Mouse (Mus musculus) neural tube, embryonic 13.5 days (tissue): ENCODE measurements around the gene Irf3. TPM values are rescaled to one million over a fixed set of nuclear protein-coding genes. Genes with fewer than 3 reads are reported as not detected.

ENCODE experiments used
- ATAC-seq: fragments of 200-750 bp; cut with Nextera tagmentation; 2 replicates; pipeline ENCODE4 v1.8.0; 2017; ENCODE audit warnings: low read depth, mild to moderate bottlenecking, moderate TSS enrichment, moderate library complexity
- H3K27ac ChIP-seq: fragments of 300-500 bp; sonication (generic); replicated peaks from 2 replicates; pipeline ENCODE4 v1.5.1; 2015; ENCODE audit warnings: moderate library complexity, mild to moderate bottlenecking, inconsistent platforms
- H3K27me3 ChIP-seq: fragments of 300-500 bp; sonication (generic); 2 replicates; pipeline ENCODE4 v1.6.1; 2015; ENCODE audit warnings: mild to moderate bottlenecking, inconsistent platforms
- H3K36me3 ChIP-seq: fragments of 300-500 bp; sonication (generic); 2 replicates; pipeline ENCODE4 v1.6.1; 2015; ENCODE audit warnings: mild to moderate bottlenecking, inconsistent platforms
- H3K4me1 ChIP-seq: fragments of 300-500 bp; sonication (generic); replicated peaks from 2 replicates; pipeline ENCODE4 v1.6.1; 2015; ENCODE audit warnings: inconsistent platforms
- H3K4me2 ChIP-seq: fragments of 300-500 bp; sonication (generic); 2 replicates; pipeline ENCODE4 v1.6.1; 2015; ENCODE audit warnings: inconsistent platforms, mild to moderate bottlenecking, moderate library complexity
- H3K4me3 ChIP-seq: fragments of 300-500 bp; sonication (generic); 2 replicates; pipeline ENCODE4 v1.5.1; 2015; ENCODE audit warnings: mild to moderate bottlenecking, inconsistent platforms
- H3K9ac ChIP-seq: fragments of 300-500 bp; sonication (generic); 2 replicates; pipeline ENCODE4 v1.6.1; 2015; ENCODE audit warnings: moderate library complexity, mild to moderate bottlenecking, inconsistent platforms
- H3K9me3 ChIP-seq: fragments of 300-500 bp; sonication (generic); 2 replicates; pipeline ENCODE4 v1.6.1; 2016; ENCODE audit warnings: inconsistent platforms
- WGBS: fragments of 180-500 bp; shearing (Covaris S2); methylation state at CpG from one replicate; pipeline ENCODE4 v1.1.7; 2015; 5-methylcytosine and 5-hydroxymethylcytosine counted together
- polyA plus RNA-seq: library from polyadenylated mRNA; unstranded; fragments of >200 nt; fragmentation: Nextera tagmentation; extraction: Ambion mirVana; gene quantifications from 2 replicates; pipeline ENCODE4 v1.2.1, GENCODE M21; 2015

The Irf3 gene
- polyA plus RNA-seq, 1 experiment from 2014 or later: 67.3 TPM

DNA sequence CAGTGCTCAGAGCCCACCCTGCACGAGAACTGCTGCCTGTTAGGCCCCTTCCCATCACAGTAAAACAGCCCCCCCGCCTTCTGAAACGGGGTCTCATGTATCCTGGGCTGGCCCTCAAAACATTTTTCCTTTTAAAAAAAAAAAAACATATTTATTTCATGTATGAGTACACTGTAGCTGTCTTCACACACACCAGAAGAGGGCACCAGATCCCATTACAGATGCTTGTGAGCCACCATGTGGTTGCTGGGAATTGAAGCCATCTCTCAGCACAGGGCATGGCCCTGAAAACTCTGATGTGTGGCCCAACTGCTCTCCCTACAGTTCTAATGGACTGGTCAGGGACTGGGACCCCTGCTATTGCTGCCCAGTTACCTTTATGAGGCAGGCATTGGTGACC lies 19.1 kb upstream of the Irf3 start:
- Histone ChIP-seq H3K4me3 (no peak overlapping the region), H3K9me3 (no peaks in the 10 kb centered on the region), H3K36me3 (peaks cover 70% of the 10 kb centered on the region), H3K27ac (no peak overlapping the region), H3K27me3 (no peaks in the 10 kb centered on the region), H3K9ac (no peak overlapping the region), H3K4me1 (peaks cover 18% of the 10 kb centered on the region), H3K4me2 (no peak overlapping the region)
- WGBS: 93% methylated on average over 3 of the region's 3 CpGs
- no peak for ATAC-seq

DNA sequence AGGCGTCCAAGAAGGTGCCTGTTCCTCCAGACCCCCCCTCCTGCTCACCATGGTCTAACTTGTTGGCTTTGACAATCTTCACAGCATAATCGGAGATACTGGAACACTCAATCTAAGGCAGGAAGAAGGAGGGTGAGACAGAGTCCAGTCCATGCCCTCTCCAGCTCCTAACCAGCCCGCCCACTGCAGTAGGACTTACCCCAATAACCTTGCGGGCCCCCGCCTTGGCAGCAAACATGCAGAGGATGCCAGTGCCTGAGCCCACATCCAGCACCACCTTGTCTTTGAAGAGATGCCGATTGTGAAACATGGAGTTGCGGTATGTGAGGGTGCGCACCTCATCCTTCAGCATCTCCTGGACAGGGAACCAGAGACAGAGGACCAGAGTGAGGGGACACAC lies 15.9 kb upstream of the Irf3 start:
- H3K9me3 ChIP-seq: no peaks in the 10 kb centered on the region
- peaks cover 25% of the 10 kb centered on the region for H3K4me1 ChIP-seq
- no peak overlapping the region for H3K4me3 ChIP-seq
- no peak overlapping the region for H3K4me2 ChIP-seq
- ATAC-seq: no peak
- no peaks in the 10 kb centered on the region for H3K27me3 ChIP-seq
- no peak overlapping the region for H3K27ac ChIP-seq
- no peak overlapping the region for H3K9ac ChIP-seq
- H3K36me3 ChIP-seq: peaks cover 68% of the 10 kb centered on the region
- WGBS: 95% methylated on average over 8 of the region's 8 CpGs

DNA sequence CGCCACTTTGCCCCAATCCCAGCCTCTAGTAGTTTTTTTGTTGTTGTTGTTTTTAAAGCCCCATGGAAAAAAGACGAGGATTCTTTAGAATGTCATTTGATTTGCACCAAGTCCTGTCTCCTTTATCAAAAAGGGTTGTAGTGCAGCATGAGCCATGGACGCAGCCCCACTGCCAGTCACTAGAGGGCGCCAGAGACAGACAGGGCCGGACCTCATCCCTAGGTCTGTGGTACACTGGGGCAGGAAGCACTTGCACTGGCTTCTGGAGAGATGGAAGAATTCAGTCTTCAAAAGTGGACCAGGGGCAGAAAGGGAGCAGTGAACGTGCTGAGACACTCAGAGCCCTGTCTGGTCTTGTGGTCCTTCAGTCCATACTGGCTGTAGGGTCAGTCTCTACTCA lies 14.4 kb upstream of the Irf3 start:
- Histone ChIP-seq H3K4me3 (0 out of 2 replicates have a peak overlapping the region, but pooled peaks have one; percentile 95), H3K4me2 (no peak overlapping the region)

DNA sequence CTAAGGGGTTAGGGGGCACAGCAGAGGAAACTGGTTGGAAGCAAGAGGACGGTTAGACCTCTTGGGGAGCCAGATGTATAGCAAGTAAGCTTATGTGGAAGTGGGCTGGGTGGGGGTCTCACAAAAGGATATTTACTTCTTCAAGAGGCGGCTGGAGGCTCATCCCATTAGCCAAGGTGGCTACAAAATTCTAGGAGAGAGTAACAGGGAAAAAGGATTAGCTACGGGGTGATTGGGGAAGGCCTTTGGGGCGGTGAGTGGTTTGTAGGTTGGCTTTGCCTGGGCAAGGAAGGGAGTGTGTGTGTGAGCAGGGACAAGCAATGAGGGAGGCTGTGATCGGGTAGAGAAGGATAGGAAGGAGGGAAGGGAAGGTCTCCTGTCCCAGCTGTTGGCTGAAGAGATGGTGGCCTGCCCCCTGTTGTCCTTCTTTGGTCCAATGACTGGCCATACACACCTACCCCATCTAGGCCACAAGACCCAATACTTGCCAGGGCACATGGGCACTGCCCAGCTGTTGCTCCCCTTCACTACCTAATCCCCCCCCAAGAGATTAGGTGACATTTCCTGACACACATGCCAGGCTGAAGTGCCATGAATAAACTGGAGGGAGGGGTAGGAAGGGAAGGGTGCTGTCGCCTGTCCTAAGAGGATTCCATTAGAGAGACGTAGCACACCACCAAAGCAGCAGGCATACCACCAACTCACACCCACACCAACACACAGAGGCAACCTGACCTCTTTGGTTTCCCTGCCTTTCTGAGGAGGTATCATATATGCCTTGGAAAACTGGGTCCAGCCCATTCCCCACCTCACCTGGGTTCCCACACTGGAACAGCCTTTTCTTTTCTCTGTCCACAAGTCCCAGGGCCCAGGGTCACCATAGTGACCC lies 13.3 kb upstream of the Irf3 start:
- Histone ChIP-seq H3K9me3 (no peaks in the 10 kb centered on the region), H3K4me1 (peaks cover 41% of the 10 kb centered on the region), H3K4me2 (peak overlapping the region; percentile 70), H3K27ac (peak overlapping the region; percentile 96), H3K27me3 (no peaks in the 10 kb centered on the region), H3K36me3 (peaks cover 41% of the 10 kb centered on the region), H3K4me3 (peak overlapping the region; percentile 95), H3K9ac (peak overlapping the region; percentile 55)
- 80% methylated on average over 7 of the region's 7 CpGs for WGBS
- no peak for ATAC-seq

More for the DNA sequence above, 14.4 kb upstream of the Irf3 start:
- Histone ChIP-seq H3K9me3 (no peaks in the 10 kb centered on the region), H3K27me3 (no peaks in the 10 kb centered on the region), H3K9ac (no peak overlapping the region), H3K4me1 (peaks cover 31% of the 10 kb centered on the region), H3K36me3 (peaks cover 52% of the 10 kb centered on the region), H3K27ac (no peak overlapping the region)
- ATAC-seq: no peak
- 35% methylated on average over 6 of the region's 6 CpGs for WGBS

DNA sequence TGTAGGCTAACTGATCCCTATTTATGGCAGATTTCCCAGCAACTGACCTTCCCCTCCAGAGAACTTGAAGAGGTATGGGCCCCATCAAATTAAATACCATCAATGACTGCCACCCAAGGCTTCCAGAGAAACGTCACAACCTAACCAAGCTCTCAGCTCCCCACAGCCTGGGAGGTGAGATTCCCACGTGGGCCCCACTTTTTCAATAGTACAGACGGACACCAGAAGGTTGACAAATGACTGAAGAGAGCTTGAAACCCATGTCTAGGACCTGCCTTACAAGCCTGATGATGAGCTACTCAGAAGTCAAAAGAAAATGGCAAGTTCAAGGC lies 12.6 kb upstream of the Irf3 start:
- H3K4me3 ChIP-seq: peak overlapping the region; percentile 95
- 44% methylated on average over 3 of the region's 3 CpGs for WGBS
- peaks cover 44% of the 10 kb centered on the region for H3K4me1 ChIP-seq
- no peak for ATAC-seq
- H3K4me2 ChIP-seq: peak overlapping the region; percentile 70
- no peaks in the 10 kb centered on the region for H3K27me3 ChIP-seq
- peaks cover 35% of the 10 kb centered on the region for H3K36me3 ChIP-seq
- H3K9ac ChIP-seq: peak overlapping the region; percentile 55
- peak overlapping the region; percentile 96; the same call in 1 of the 2 replicates for H3K27ac ChIP-seq
- no peaks in the 10 kb centered on the region for H3K9me3 ChIP-seq

DNA sequence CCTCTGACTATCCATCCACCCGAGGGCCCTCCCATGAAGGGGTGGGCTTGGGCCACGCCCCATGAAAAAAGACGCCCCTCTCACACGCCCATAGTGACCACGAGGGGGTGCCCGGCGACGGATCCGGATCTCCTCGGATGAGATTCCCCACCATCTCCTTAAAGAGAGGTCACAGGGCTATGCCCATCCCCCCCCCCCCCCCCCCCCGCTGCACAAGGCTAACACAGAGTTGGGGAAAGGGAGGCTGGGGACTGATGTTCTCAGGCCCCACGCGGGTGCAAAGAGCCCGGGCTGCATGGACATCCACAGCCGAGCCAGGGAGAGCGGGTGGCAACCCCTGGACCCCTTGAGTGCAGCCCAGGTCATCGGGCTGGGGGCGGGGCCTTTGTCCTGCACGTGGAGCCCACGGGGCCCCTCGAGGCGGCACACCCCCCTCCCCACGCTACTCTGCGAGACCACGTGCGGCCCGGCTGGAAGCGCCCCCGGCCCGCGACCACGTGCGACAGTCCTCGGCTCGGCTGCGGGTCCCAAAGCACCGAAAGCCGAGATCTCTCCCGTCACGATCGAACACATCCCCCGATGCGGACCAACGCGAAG lies 11.8 kb upstream of the Irf3 start:
- H3K27ac ChIP-seq: peak overlapping the region; percentile 96
- H3K27me3 ChIP-seq: no peaks in the 10 kb centered on the region
- ATAC-seq: peak; percentile 7
- peak overlapping the region; percentile 98 for H3K9ac ChIP-seq
- no peaks in the 10 kb centered on the region for H3K9me3 ChIP-seq
- H3K4me3 ChIP-seq: peak overlapping the region; percentile 95
- H3K36me3 ChIP-seq: peaks cover 26% of the 10 kb centered on the region
- peak overlapping the region; percentile 70 for H3K4me2 ChIP-seq
- H3K4me1 ChIP-seq: peaks cover 44% of the 10 kb centered on the region
- 2% methylated on average over 44 of the region's 45 CpGs for WGBS

DNA sequence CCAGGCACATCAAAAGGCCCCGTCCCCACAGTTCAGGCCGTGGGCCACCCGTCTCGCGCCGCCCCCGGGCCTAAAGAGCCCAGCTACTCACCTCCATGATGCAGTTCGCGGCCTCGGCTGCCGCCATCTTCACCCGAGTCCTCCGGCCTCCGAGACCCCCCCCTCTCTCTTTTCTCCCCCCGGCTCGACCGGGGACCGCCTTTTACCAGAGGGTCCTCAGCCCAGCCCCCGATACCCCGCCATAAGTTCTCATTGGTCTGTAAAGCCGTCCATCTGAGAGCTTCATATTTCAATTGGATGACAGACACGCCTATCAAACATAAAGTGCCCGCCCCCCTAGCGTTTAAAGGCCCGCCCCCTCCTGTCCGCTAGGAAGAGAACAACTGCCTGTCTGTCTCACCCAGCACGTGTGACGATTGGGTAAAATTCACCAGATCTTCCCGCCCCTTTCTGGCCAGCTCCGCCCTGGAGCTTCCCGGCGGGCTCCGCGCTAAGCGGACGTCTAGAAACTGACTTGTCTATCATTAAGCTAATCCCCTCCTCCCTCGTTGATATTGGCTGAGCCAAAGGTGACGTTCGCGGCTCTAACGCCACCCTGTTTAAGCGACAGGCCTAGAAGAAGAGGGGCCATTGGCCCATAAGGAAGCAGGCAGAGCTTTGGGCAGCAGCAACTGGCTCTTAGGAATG lies 11.1 kb upstream of the Irf3 start, which contains the start of gene Prmt1:
TSS of gene Prmt1 (minus strand) at position 377 of the 687 bp plus-strand sequence.
- no peaks in the 10 kb centered on the region for H3K9me3 ChIP-seq
- peak within 1 kb of the TSS; percentile 98 for H3K9ac ChIP-seq
- H3K27ac ChIP-seq: peak within 1 kb of the TSS; percentile 96
- WGBS: under 1% methylated on average over 42 of the region's 42 CpGs
- ATAC-seq: peak; percentile 97
- H3K4me2 ChIP-seq: peak within 1 kb of the TSS; percentile 70
- H3K36me3 ChIP-seq: peaks cover 21% of the 10 kb centered on the region
- H3K4me1 ChIP-seq: peaks cover 44% of the 10 kb centered on the region
- H3K4me3 ChIP-seq: peak within 1 kb of the TSS; percentile 95
- H3K27me3 ChIP-seq: no peaks in the 10 kb centered on the region

DNA sequence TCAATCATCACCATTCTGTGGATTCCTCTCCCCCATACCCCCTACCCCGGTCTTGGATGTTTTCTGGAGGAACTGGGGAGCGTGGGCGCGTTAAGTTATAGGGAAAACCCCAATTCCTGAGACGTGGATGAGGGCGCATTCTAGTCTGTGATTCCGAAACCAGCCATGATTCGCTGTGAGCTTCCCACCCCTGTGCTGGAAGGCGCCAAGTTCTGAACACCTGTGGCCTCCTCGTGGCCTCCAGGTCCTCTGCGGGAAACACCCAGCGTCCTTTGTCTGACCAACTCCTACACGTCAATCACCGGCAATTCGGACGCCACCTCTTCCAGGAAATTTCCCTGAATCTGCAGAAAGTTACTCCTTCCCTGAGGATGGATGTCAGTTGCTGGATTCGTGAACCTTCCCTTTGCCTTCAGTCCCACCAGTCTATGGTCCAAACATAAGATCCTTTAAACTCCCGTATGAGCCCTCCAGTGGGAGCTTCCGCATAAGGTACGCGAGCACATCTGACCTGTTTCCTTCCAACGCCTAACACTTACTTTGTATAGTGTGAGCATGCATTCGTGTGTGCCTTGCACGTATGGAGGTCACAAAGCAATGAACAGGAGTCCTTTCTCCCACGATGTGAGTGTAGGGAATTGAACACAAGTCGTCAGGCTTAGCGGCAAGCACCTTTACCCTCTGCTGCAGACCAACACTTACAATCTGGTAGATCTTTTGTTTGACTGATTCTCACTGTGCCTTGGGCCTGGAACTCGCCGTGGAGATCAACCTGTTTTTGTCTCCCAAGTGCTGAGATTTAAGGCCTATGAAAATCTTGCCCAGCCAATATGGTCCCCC lies 10.3 kb upstream of the Irf3 start:
- Histone ChIP-seq H3K27ac (peak overlapping the region; percentile 90), H3K9ac (peak overlapping the region; percentile 83), H3K36me3 (peaks cover 17% of the 10 kb centered on the region), H3K9me3 (no peaks in the 10 kb centered on the region), H3K4me3 (peak overlapping the region; percentile 57), H3K4me2 (peak overlapping the region; percentile 70), H3K4me1 (peaks cover 44% of the 10 kb centered on the region), H3K27me3 (no peaks in the 10 kb centered on the region)
- whole genome bisulfite sequencing: under 1% methylated on average over 29 of the region's 29 CpGs
- ATAC-seq: peak; percentile 29

DNA sequence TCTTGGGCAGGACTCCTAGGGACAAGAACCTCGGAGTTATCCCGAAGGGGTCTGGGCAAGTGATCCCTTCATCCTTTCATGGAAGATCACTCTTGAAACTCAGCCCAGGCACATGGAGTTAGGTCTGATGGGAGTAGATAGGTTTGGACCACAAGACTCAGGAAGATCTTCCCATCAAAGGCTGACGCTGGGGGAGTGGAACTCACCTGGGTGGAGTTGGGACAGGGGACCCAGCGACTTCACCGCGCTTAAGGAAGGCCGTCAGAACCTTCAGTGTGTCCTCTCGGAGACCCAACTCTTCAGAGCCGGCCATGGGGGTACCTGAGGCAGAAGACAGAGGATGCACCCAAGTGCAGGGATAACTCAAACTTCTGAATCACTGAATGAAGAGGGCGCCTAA lies 776 bp upstream of the Irf3 start:
- Histone ChIP-seq H3K27me3 (no peaks in the 10 kb centered on the region), H3K4me1 (peaks cover 36% of the 10 kb centered on the region), H3K9ac (peak overlapping the region; percentile 79), H3K36me3 (peaks cover 32% of the 10 kb centered on the region), H3K27ac (no peak overlapping the region; the same call in 1 of the 2 replicates), H3K4me2 (peak overlapping the region; percentile 79), H3K9me3 (no peaks in the 10 kb centered on the region), H3K4me3 (peak overlapping the region; percentile 58)
- peak; percentile 3; the same call in 1 of the 2 replicates for ATAC-seq
- WGBS: 18% methylated on average over 10 of the region's 10 CpGs

DNA sequence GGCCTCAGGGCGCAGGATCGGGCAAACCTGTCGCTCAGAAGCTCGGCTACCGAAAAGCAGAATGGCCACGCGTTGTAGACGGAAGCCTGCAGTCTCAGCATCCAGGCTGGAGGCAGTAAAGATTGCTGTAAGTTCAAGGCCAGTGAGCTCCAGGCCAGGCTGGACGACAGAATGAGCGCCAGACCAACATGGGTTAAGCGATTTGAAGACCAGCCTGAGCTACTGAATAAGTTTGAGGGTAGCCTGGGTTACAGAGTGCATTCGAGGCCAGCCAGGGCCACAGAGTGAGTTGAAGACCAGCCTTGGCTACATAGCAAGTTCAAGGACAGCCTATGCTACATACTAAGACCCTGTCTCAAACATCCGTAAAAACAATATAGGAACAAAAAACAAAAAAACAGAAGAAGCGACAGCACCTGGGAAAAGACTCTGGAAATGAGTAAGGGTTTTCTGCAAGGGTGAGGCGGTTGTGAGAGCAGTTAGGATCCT lies 536 bp downstream of the Irf3 start:
- peaks cover 36% of the 10 kb centered on the region for H3K4me1 ChIP-seq
- peak overlapping the region; percentile 83 for H3K27ac ChIP-seq
- peak; percentile 12 for ATAC-seq
- H3K27me3 ChIP-seq: no peaks in the 10 kb centered on the region
- no peaks in the 10 kb centered on the region for H3K9me3 ChIP-seq
- peak overlapping the region; percentile 58 for H3K4me3 ChIP-seq
- H3K4me2 ChIP-seq: peak overlapping the region; percentile 79
- H3K9ac ChIP-seq: peak overlapping the region; percentile 79
- peaks cover 40% of the 10 kb centered on the region for H3K36me3 ChIP-seq
- 4% methylated on average over 15 of the region's 15 CpGs for WGBS

DNA sequence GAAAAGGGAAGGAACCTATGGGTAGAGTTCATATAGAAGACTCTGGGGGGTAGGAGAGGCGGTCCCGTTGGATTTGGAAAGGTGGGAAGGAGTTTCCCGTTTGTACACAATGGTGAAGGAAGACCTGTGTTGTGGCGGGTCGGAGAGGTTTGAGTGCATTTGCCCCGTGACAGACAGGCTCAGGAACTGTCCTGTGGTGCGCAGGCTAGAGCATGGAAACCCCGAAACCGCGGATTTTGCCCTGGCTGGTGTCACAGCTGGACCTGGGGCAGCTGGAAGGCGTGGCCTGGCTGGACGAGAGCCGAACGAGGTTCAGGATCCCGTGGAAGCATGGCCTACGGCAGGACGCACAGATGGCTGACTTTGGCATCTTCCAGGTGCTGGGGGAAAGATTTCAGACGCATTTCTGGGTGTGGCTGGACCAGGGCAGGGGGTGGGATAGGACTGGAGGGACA lies 1.1 kb downstream of the Irf3 start, which contains the start of gene Bcl2l12:
TSS of gene Bcl2l12 (minus strand) at position 212 of the 455 bp plus-strand sequence.
- Histone ChIP-seq H3K27me3 (no peaks in the 10 kb centered on the region), H3K27ac (peak within 1 kb of the TSS; percentile 83), H3K4me3 (peak within 1 kb of the TSS; percentile 58), H3K4me1 (peaks cover 36% of the 10 kb centered on the region), H3K36me3 (peaks cover 45% of the 10 kb centered on the region), H3K4me2 (peak within 1 kb of the TSS; percentile 79), H3K9ac (peak within 1 kb of the TSS; percentile 79), H3K9me3 (no peaks in the 10 kb centered on the region)
- WGBS: 6% methylated on average over 18 of the region's 18 CpGs
- ATAC-seq: no peak
